28 mouse cellular contexts compared by ENCODE assay signal in genomic region chr17:86533549-86533851, GRCm38 (mm10). TPM values are rescaled to one million over a fixed set of nuclear protein-coding genes. Genes with fewer than 3 reads are reported as not detected.
DNase-seq lines count a peak whose midpoint lies in the region; ATAC-seq and TF ChIP-seq lines count a peak whose summit lies in the region.
"Had no signal": no experiment of that assay in that cellular context is flagged by ENCODE, and none has a peak within 500 bp of the region (broad histone marks: within the 10 kb centered on the region; RNA-seq: fewer than 3 reads in every experiment).

No protein-coding gene starts in this region.

- peak overlapping the region; percentile 6; the same call in 1 of the 2 replicates for H3K4me2 ChIP-seq in heart, embryonic 13.5 days
- H3K4me2 ChIP-seq in liver, embryonic 11.5 days: no peak overlapping the region
- H3K4me2 ChIP-seq: embryonic facial prominence, embryonic 12.5 days; embryonic facial prominence, embryonic 15.5 days; forebrain, embryonic 15.5 days; heart, embryonic 15.5 days; hindbrain, embryonic 12.5 days; hindbrain, embryonic 15.5 days had no signal

- peak overlapping the region; percentile 4; the same call in 1 of the 2 replicates for H3K27ac ChIP-seq in heart, embryonic 10.5 days
- no peak overlapping the region for H3K27ac ChIP-seq in heart, adult 2 months
- H3K27ac ChIP-seq in heart, embryonic 13.5 days (replicated peaks): peak overlapping the region; percentile 61
- H3K27ac ChIP-seq in liver, adult 2 months (replicated peaks; ENCODE audit: insufficient read depth, low read depth, low read length): peak overlapping the region; percentile 87
- no peak overlapping the region for H3K27ac ChIP-seq in liver, embryonic 11.5 days (ENCODE audit: low read depth, low read length)
- H3K27ac ChIP-seq: embryonic facial prominence, embryonic 12.5 days; embryonic facial prominence, embryonic 15.5 days; forebrain, embryonic 15.5 days; heart, embryonic 15.5 days; hindbrain, embryonic 12.5 days; hindbrain, embryonic 15.5 days had no signal

- DNase-seq in heart, embryonic 10.5 days (ENCODE audit: low spot score): peak; percentile 78
- DNase-seq in heart, adult 2 months: no peak
- no peak for DNase-seq in heart, adult 9 months (ENCODE audit: low spot score in 2 of 2)
- peak; percentile 69 for DNase-seq in liver, adult 2 months (ENCODE audit: extremely low read depth, low read depth, low spot score)
- no peak for DNase-seq in liver, embryonic 11.5 days (ENCODE audit: low spot score)
- peak; percentile 10 for DNase-seq in R1 (ENCODE audit: low read depth, low spot score)
- DNase-seq: B cell, adult 2 months; cerebellum, adult 11 months; cerebellum, adult 2 months; cerebellum, adult 9-11 months; cerebellum, postnatal 25 days; kidney, adult 2 months had no signal

- no peak overlapping the region for H3K9ac ChIP-seq in heart, adult 2 months (ENCODE audit: low read depth, low read length)
- no peak overlapping the region for H3K9ac ChIP-seq in heart, embryonic 13.5 days
- peak overlapping the region; percentile 58 for H3K9ac ChIP-seq in liver, adult 2 months (ENCODE audit: low read depth, low read length)
- no peak overlapping the region for H3K9ac ChIP-seq in liver, embryonic 11.5 days (ENCODE audit: low read depth, low read length)
- H3K9ac ChIP-seq: embryonic facial prominence, embryonic 12.5 days; embryonic facial prominence, embryonic 15.5 days; forebrain, embryonic 15.5 days; heart, embryonic 15.5 days; hindbrain, embryonic 12.5 days; hindbrain, embryonic 15.5 days had no signal

- intact Hi-C loops in heart, adult 2 months (cut with DNase I): no loop called here

- no peaks in the 10 kb centered on the region for H3K36me3 ChIP-seq in heart, embryonic 10.5 days
- H3K36me3 ChIP-seq in heart, adult 2 months (ENCODE audit: control insufficient read depth, insufficient read depth, low read length): peaks cover 2% of the 10 kb centered on the region; the same call in 1 of the 2 replicates
- no peaks in the 10 kb centered on the region for H3K36me3 ChIP-seq in heart, embryonic 13.5 days
- no peaks in the 10 kb centered on the region for H3K36me3 ChIP-seq in liver, adult 2 months (ENCODE audit: control insufficient read depth, insufficient read depth, low read length)
- H3K36me3 ChIP-seq in liver, embryonic 11.5 days (ENCODE audit: control insufficient read depth, insufficient read depth, low read length): no peaks in the 10 kb centered on the region
- H3K36me3 ChIP-seq: embryonic facial prominence, embryonic 12.5 days; embryonic facial prominence, embryonic 15.5 days; forebrain, embryonic 15.5 days; G1E; heart, embryonic 15.5 days; hindbrain, embryonic 12.5 days; hindbrain, embryonic 15.5 days had no signal

- TF ChIP-seq EP300 in heart, adult 2 months (IDR thresholded peaks at IDR 0.05; ENCODE audit: insufficient read depth, low read depth, low read length): no peak

- TF ChIP-seq POLR2A in heart, adult 2 months (IDR thresholded peaks at IDR 0.05; ENCODE audit: insufficient read depth, low read depth, low read length): no peak
- no peak for TF ChIP-seq POLR2A in liver, adult 2 months (IDR thresholded peaks at IDR 0.05; ENCODE audit: extremely low read depth, insufficient read depth, low read length)

- H3K27me3 ChIP-seq in heart, embryonic 10.5 days (ENCODE audit: insufficient read depth, poor library complexity, severe bottlenecking): no peaks in the 10 kb centered on the region
- H3K27me3 ChIP-seq in heart, adult 2 months (ENCODE audit: control insufficient read depth, insufficient read depth, low read length): no peaks in the 10 kb centered on the region
- H3K27me3 ChIP-seq in heart, embryonic 13.5 days (replicated peaks): no peaks in the 10 kb centered on the region
- H3K27me3 ChIP-seq in liver, adult 2 months (ENCODE audit: control insufficient read depth, insufficient read depth, low read length): no peaks in the 10 kb centered on the region
- H3K27me3 ChIP-seq in liver, embryonic 11.5 days (replicated peaks; ENCODE audit: control insufficient read depth, insufficient read depth, low read length): no peaks in the 10 kb centered on the region
- H3K27me3 ChIP-seq: CH12.LX; embryonic facial prominence, embryonic 12.5 days; embryonic facial prominence, embryonic 15.5 days; forebrain, embryonic 15.5 days; heart, embryonic 15.5 days; hindbrain, embryonic 12.5 days; hindbrain, embryonic 15.5 days; Patski had no signal

- WGBS in heart, embryonic 10.5 days: 45% methylated on average over 11 of the region's 11 CpGs
- 87% methylated on average over 11 of the region's 11 CpGs for WGBS in heart, adult 2 months
- WGBS in heart, embryonic 13.5 days: 34% methylated on average over 11 of the region's 11 CpGs
- WGBS in liver, adult 2 months: 39% methylated on average over 11 of the region's 11 CpGs
- 74% methylated on average over 11 of the region's 11 CpGs for WGBS in liver, embryonic 11.5 days

- no peaks in the 10 kb centered on the region for H3K9me3 ChIP-seq in heart, embryonic 10.5 days
- H3K9me3 ChIP-seq in heart, embryonic 13.5 days: no peaks in the 10 kb centered on the region
- H3K9me3 ChIP-seq in liver, embryonic 11.5 days (ENCODE audit: control insufficient read depth, low read length): no peaks in the 10 kb centered on the region
- H3K9me3 ChIP-seq: embryonic facial prominence, embryonic 12.5 days; embryonic facial prominence, embryonic 15.5 days; forebrain, embryonic 15.5 days; heart, embryonic 15.5 days; hindbrain, embryonic 12.5 days; hindbrain, embryonic 15.5 days had no signal

- peaks cover 77% of the 10 kb centered on the region for H3K4me1 ChIP-seq in heart, embryonic 10.5 days
- peaks cover 23% of the 10 kb centered on the region for H3K4me1 ChIP-seq in heart, adult 2 months (ENCODE audit: control insufficient read depth, insufficient read depth, low read length)
- H3K4me1 ChIP-seq in heart, embryonic 13.5 days: peaks cover 74% of the 10 kb centered on the region
- H3K4me1 ChIP-seq in liver, adult 2 months (ENCODE audit: control insufficient read depth, insufficient read depth, low read length): peaks cover 40% of the 10 kb centered on the region
- no peaks in the 10 kb centered on the region for H3K4me1 ChIP-seq in liver, embryonic 11.5 days (replicated peaks; ENCODE audit: control insufficient read depth, insufficient read depth, low read length)
- H3K4me1 ChIP-seq: forebrain, embryonic 15.5 days had no signal

- H3K79me2 ChIP-seq in heart, adult 2 months (replicated peaks; ENCODE audit: control insufficient read depth, insufficient read depth, low read length): no peaks in the 10 kb centered on the region
- H3K79me2 ChIP-seq in liver, adult 2 months (ENCODE audit: control insufficient read depth, insufficient read depth, low read length): no peaks in the 10 kb centered on the region

- no peak overlapping the region for H3K4me3 ChIP-seq in heart, embryonic 10.5 days
- H3K4me3 ChIP-seq in heart, adult 2 months: no peak overlapping the region
- no peak overlapping the region for H3K4me3 ChIP-seq in heart, embryonic 13.5 days
- H3K4me3 ChIP-seq in liver, adult 2 months (ENCODE audit: insufficient read depth, low read depth, low read length): no peak overlapping the region
- no peak overlapping the region for H3K4me3 ChIP-seq in liver, embryonic 11.5 days (ENCODE audit: low read depth, low read length)
- H3K4me3 ChIP-seq: embryonic facial prominence, embryonic 12.5 days; embryonic facial prominence, embryonic 15.5 days; forebrain, embryonic 15.5 days; heart, embryonic 15.5 days; hindbrain, embryonic 12.5 days; hindbrain, embryonic 15.5 days had no signal

- no peak for TF ChIP-seq CTCF in heart, adult 2 months (IDR thresholded peaks at IDR 0.05)
- TF ChIP-seq CTCF in liver, adult 2 months (IDR thresholded peaks at IDR 0.05; ENCODE audit: low read depth, low read length): no peak

- ATAC-seq in heart, embryonic 13.5 days (ENCODE audit: extremely low read depth, insufficient number of reproducible peaks, low FRiP score, low TSS enrichment): no peak
- ATAC-seq in liver, embryonic 11.5 days (replicated peaks; ENCODE audit: low FRiP score): no peak
- ATAC-seq: forebrain, embryonic 15.5 days; intestine, postnatal 0 days; Patski had no signal

RNA-seq across cellular contexts. Expression of gene Gm10309, which starts 28.5 kb away (rescaled TPM):
- polyA plus RNA-seq in heart, embryonic 10.5 days (2016; fragmentation: Nextera tagmentation; extraction: Ambion mirVana): 0.38 and 0.44 TPM in 2 replicates
- not detected for total RNA-seq in heart, adult 2 months (2021)
- polyA plus RNA-seq in heart, adult 2 months (2012; rRNA removed): 0.08 TPM in 1 of 2 replicates, not detected in the other
- polyA plus RNA-seq in heart, embryonic 13.5 days (2015; fragmentation: Nextera tagmentation; extraction: Ambion mirVana): 0.25 and 0.36 TPM in 2 replicates
- total RNA-seq in liver, adult 2 months (2014; rRNA removed): 0.07 TPM in 1 of 2 replicates, not detected in the other
- polyA plus RNA-seq in liver, adult 2 months (2012; rRNA removed): not detected in 2 replicates
- 0.09 and 0.11 TPM in 2 replicates for polyA plus RNA-seq in liver, embryonic 11.5 days (2014; fragmentation: Nextera tagmentation; extraction: Ambion mirVana)
- total RNA-seq: adrenal gland, adult 2 months; adrenal gland, postnatal 14 days; common myeloid progenitor, adult 5-6 weeks; gastrocnemius, postnatal 25 days; hematopoietic stem cell, adult 5-6 weeks had no signal
- polyA plus RNA-seq: cerebellum, adult 2 months; G1E; intestine, postnatal 0 days; Patski had no signal

Comparison
In these comparisons a context has a peak if more than half of its experiments do, and no peak if none do; other contexts are left out.
1. DNase-seq: peak in heart, embryonic 10.5 days (single experiment), liver, adult 2 months (single experiment) and R1 (single experiment); none in heart, adult 2 months (0 of 2), heart, adult 9 months (0 of 2) and liver, embryonic 11.5 days (single experiment).
2. H3K27ac ChIP-seq: peak in heart, embryonic 10.5 days (single experiment), heart, embryonic 13.5 days (single experiment) and liver, adult 2 months (single experiment); none in heart, adult 2 months (single experiment) and liver, embryonic 11.5 days (single experiment).